Mouse (Mus musculus) ovary, adult 10 weeks (tissue): ENCODE measurements around the gene Ltb4r1. TPM values are rescaled to one million over a fixed set of nuclear protein-coding genes. Genes with fewer than 3 reads are reported as not detected.

Experiments used
- polyA plus RNA-seq: library from polyadenylated mRNA; stranded (reverse); fragments of 350-450 nt; fragmentation: Illumina TruSeq; extraction: RNeasy Lipid Tissue Mini Kit (QIAGEN cat#74804); gene quantifications from one replicate; pipeline ENCODE4 v1.2.3, GENCODE M21; 2014

Ltb4r1 gene
- polyA plus RNA-seq = not detected

DNA sequence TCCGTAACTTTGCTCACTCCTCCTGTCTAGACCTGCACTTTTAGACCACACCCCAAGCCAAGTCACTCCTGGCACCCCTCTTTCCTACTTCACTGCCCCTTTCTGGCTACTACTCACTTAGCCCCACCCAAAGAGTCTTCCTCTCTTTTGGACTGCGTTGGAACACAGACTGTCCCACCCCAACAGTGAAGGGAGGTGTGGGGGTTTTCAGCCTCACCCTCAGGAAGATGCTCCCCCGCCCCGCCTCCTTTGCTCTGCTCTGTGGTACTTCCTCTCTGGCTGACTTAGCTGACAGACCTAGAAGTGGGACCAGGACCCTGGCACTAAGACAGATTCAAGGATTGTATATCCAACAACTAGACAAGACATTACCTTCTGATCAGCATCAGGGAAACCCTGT, at the start of gene Ltb4r1:
Ltb4r1 (plus strand) TSS at position 267 of the 400 bp plus-strand sequence.

DNA sequence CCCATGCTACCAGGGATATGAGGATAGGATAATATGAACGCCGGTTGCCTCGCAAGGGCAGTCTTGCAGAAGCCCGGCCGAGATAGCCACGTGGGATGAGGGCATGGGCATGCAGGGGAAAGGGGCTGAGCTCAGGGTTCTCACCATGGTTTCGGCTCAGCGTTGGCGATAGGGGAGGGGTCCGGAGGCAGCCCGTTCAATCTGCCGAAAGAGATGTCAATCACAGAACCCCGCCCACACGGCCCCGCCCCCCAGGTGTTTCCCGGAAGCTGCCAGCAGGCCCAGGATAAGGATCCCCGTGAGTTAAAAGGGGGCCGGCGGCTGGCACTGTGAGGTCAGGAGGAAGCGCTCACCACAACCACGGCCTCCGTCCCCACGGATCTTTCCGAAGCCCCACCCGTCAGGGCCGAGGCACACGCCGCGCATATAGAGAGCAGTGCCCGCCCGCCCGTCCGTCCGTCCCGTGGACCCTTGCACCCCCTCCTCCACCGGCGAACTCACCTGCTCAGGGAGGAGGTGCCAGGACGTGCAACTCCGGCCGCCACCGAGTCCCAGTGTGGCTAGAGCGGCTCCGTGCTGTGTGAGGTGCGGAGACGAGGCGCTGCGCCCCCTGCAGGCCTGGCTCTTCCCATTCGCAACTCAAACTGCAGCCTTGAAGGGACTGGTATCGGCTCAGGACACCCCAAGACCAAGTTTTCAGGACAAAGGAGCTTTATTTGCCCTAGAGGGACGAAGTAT, 43.9 kb upstream of the Ltb4r1 start, which contains the start of gene Rabggta:
Rabggta (minus strand) TSS at position 564 of the 738 bp plus-strand sequence.

GRCm38 (mm10) chr14:55745180-55745860, 20.4 kb upstream of the Ltb4r1 start, which contains the start of the genes Dhrs1 and Nop9:
Dhrs1 (minus strand) TSS chr14:55745690.
Nop9 (plus strand) TSS chr14:55745693.

GRCm38 (mm10) chr14:55758363-55758784, 7.4 kb upstream of the Ltb4r1 start, which contains the start of gene Cideb:
Cideb (minus strand) TSS chr14:55758458.

DNA sequence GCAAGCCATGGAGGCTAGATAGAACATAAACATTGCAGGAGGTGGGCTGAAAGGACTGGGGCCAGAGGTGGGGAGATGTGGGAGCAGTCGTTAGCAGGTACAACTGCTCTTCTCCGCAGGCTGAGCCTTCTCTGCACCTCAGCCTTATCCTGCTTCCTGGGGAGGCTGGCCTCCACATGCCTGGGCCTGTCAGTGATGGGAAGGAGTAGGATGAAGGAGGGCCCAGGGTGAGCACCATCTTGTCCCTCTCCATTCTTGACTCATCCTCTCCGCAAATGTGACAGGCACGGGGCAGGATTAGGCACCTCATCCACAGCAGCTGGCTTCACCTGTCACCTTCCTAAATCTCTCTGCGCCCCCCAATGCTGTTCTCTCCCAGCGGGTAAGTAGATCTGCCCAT, 4.6 kb upstream of the Ltb4r1 start, which contains the start of gene Ltb4r2:
Ltb4r2 (plus strand) TSS at position 266 of the 400 bp plus-strand sequence.

DNA sequence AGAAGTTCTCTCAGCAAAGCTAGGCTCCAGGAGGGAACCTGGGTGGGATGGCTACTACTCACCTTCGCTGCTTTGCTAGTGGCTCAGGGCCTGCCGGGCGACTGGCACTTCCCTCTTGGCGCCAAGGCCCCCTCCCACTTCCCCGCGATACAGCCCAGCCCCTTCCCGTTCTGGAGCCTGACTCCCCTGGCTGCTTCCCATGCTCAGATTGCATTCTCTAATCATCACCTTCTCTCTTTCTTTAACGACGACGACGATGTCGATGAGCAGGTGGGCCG, 18.1 kb downstream of the Ltb4r1 start, which contains the start of gene Adcy4:
Adcy4 (minus strand) TSS at position 138 of the 278 bp plus-strand sequence.

DNA sequence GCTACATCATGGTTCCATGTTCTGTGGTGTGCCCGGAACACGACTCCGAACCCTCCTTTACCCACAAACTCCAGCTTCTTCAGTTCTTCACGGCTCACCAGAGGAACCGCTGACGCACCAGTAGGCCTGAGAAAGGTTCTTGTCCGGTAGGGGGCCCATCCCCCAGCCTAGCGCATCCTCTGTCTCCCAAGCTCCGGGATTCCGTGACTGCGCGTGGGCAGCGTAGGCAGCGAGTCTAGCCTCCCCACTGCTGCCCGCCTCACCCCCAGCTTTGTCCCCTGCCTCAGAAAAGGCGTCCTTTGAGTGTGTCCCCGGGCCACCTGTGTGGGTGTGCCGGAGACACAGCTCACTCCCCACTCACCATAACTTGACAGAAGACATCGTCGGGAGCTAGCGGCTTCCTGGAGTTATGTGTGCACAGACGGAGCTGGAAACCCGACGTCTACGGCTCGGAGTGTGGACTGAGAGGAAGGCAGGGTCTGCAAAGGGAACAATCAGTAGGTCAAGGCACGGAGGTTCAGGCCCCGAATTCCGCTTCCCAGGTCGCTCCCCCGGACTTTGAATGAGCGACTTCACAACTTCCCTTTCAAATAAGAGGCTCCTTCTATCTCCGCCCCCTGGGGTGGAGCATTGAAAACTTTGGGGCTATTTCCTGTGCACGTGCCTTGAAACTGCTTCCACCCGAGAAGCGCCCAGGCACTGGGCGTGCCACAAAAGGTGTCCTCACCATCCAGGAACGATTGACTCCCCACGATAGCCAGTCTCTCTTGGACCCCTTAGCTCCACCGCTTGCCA, 22.7 kb downstream of the Ltb4r1 start, which contains the start of gene Ripk3:
Ripk3 (minus strand) TSS at position 610 of the 795 bp plus-strand sequence.

Other genes with a start within 250 kb of the Ltb4r1 start
- not detected for gene Nrl, start 241.0 kb upstream of the Ltb4r1 start, polyA plus RNA-seq
- gene Pck2, start 225.7 kb upstream of the Ltb4r1 start, polyA plus RNA-seq = 10.0 TPM
- gene Dcaf11, start 206.0 kb upstream of the Ltb4r1 start, polyA plus RNA-seq = 8.8 TPM
- not detected for gene A730061H03Rik, start 205.6 kb upstream of the Ltb4r1 start, polyA plus RNA-seq
- not detected for gene Fitm1, start 190.3 kb upstream of the Ltb4r1 start, polyA plus RNA-seq
- 115 TPM for gene Psme1, start 187.8 kb upstream of the Ltb4r1 start, polyA plus RNA-seq
- 2.7 TPM for gene Emc9, start 180.7 kb upstream of the Ltb4r1 start, polyA plus RNA-seq
- gene Psme2, start 174.8 kb upstream of the Ltb4r1 start, polyA plus RNA-seq = 87.7 TPM
- 2.5 TPM for gene Rnf31, start 174.3 kb upstream of the Ltb4r1 start, polyA plus RNA-seq
- 37.8 TPM for gene Irf9, start 162.4 kb upstream of the Ltb4r1 start, polyA plus RNA-seq
- gene Rec8, start 147.9 kb upstream of the Ltb4r1 start, polyA plus RNA-seq = 0.77 TPM
- 11.5 TPM for gene Ipo4, start 130.0 kb upstream of the Ltb4r1 start, polyA plus RNA-seq
- gene Gm49378, start 128.1 kb upstream of the Ltb4r1 start, polyA plus RNA-seq = 0.60 TPM
- gene Tm9sf1, start 122.2 kb upstream of the Ltb4r1 start, polyA plus RNA-seq = 44.3 TPM
- not detected for gene Tssk4, start 115.8 kb upstream of the Ltb4r1 start, polyA plus RNA-seq
- gene Mdp1, start 105.5 kb upstream of the Ltb4r1 start, polyA plus RNA-seq = 13.6 TPM
- gene Gmpr2, start 94.0 kb upstream of the Ltb4r1 start, polyA plus RNA-seq = 28.1 TPM
- 46.6 TPM for gene Nedd8, start 93.8 kb upstream of the Ltb4r1 start, polyA plus RNA-seq
- gene Tinf2, start 84.1 kb upstream of the Ltb4r1 start, polyA plus RNA-seq = 11.2 TPM
- not detected for gene Tgm1, start 52.0 kb upstream of the Ltb4r1 start, polyA plus RNA-seq
- gene Rabggta, start 43.7 kb upstream of the Ltb4r1 start, polyA plus RNA-seq = 0.40 TPM
- 8.2 TPM for gene Dhrs1, start 20.3 kb upstream of the Ltb4r1 start, polyA plus RNA-seq
- 6.1 TPM for gene Nop9, start 20.3 kb upstream of the Ltb4r1 start, polyA plus RNA-seq
- gene Cideb, start 7.5 kb upstream of the Ltb4r1 start, polyA plus RNA-seq = not detected
- gene Ltb4r2, start 4.5 kb upstream of the Ltb4r1 start, polyA plus RNA-seq = not detected
- gene Adcy4, start 18.1 kb downstream of the Ltb4r1 start, polyA plus RNA-seq = not detected
- gene Ripk3, start 22.9 kb downstream of the Ltb4r1 start, polyA plus RNA-seq = not detected
- gene Nfatc4, start 57.2 kb downstream of the Ltb4r1 start, polyA plus RNA-seq = 3.0 TPM
- gene Nynrin, start 88.0 kb downstream of the Ltb4r1 start, polyA plus RNA-seq = 1.1 TPM
- gene Cbln3, start 118.4 kb downstream of the Ltb4r1 start, polyA plus RNA-seq = 0.14 TPM
- 13.0 TPM for gene Khnyn, start 119.0 kb downstream of the Ltb4r1 start, polyA plus RNA-seq
- 8.0 TPM for gene Sdr39u1, start 134.3 kb downstream of the Ltb4r1 start, polyA plus RNA-seq
- 2.9 TPM for gene Cma1, start 178.7 kb downstream of the Ltb4r1 start, polyA plus RNA-seq
- gene Cma2, start 185.0 kb downstream of the Ltb4r1 start, polyA plus RNA-seq = not detected